Mouse (Mus musculus): ENCODE measurements around the gene Cd9. TPM values are rescaled to one million over a fixed set of nuclear protein-coding genes. Genes with fewer than 3 reads are reported as not detected.

Gene Cd9
- total and polyA plus RNA-seq, 2 experiments from 2014 or later = 80.5 to 158 TPM

GRCm38 (mm10) chr6:125515503-125516315, 21.1 kb upstream of the Cd9 start:
- no peak overlapping the region for H3K9ac ChIP-seq (replicated peaks; ENCODE audit: low read length)
- no peaks in the 10 kb centered on the region for H3K9me3 ChIP-seq (ENCODE audit: low read length)
- DNase-seq (ENCODE audit: low spot score) (no peak), ATAC-seq (no peak)
- no peaks in the 10 kb centered on the region for H3K36me3 ChIP-seq (ENCODE audit: insufficient read depth, low read length)
- H3K27me3 ChIP-seq (ENCODE audit: insufficient read depth, low read length) = no peaks in the 10 kb centered on the region
- H3K27ac ChIP-seq = no peak overlapping the region
- no peak overlapping the region for H3K4me2 ChIP-seq (ENCODE audit: low read depth, low read length)
- no peaks in the 10 kb centered on the region for H3K4me1 ChIP-seq (ENCODE audit: insufficient read depth, low read length)
- no peak overlapping the region for H3K4me3 ChIP-seq (ENCODE audit: low read length)
- WGBS = 70% methylated on average over 11 of the region's 11 CpGs
- no peak for TF ChIP-seq CTCF (IDR thresholded peaks at IDR 0.05; ENCODE audit: low read depth)

- 51% methylated on average over 6 of the region's 6 CpGs for WGBS
- DNase-seq (ENCODE audit: low spot score) = no peak
Measured at GRCm38 (mm10) chr6:125512950-125513596, 18.5 kb upstream of the Cd9 start.

GRCm38 (mm10) chr6:125511196-125511595, 16.6 kb upstream of the Cd9 start:
- ATAC-seq = no peak
- WGBS = 84% methylated on average over 7 of the region's 7 CpGs
- no peaks in the 10 kb centered on the region for H3K27me3 ChIP-seq (ENCODE audit: insufficient read depth, low read length)

More at GRCm38 (mm10) chr6:125512950-125513596, 18.5 kb upstream of the Cd9 start:
- no peak overlapping the region for H3K9ac ChIP-seq (replicated peaks; ENCODE audit: low read length)
- no peaks in the 10 kb centered on the region for H3K36me3 ChIP-seq (ENCODE audit: insufficient read depth, low read length)
- no peaks in the 10 kb centered on the region for H3K4me1 ChIP-seq (ENCODE audit: insufficient read depth, low read length)
- H3K4me2 ChIP-seq (ENCODE audit: low read depth, low read length) = no peak overlapping the region
- ATAC-seq = no peak
- H3K9me3 ChIP-seq (ENCODE audit: low read length) = no peaks in the 10 kb centered on the region
- no peaks in the 10 kb centered on the region for H3K27me3 ChIP-seq (ENCODE audit: insufficient read depth, low read length)
- H3K27ac ChIP-seq = no peak overlapping the region
- TF ChIP-seq CTCF (IDR thresholded peaks at IDR 0.05; ENCODE audit: low read depth) = no peak
- no peak overlapping the region for H3K4me3 ChIP-seq (ENCODE audit: low read length)

GRCm38 (mm10) chr6:125510645-125511044, 16.1 kb upstream of the Cd9 start:
- no peak for ATAC-seq
- Histone ChIP-seq H3K36me3 (ENCODE audit: insufficient read depth, low read length) (no peaks in the 10 kb centered on the region), H3K4me1 (ENCODE audit: insufficient read depth, low read length) (no peaks in the 10 kb centered on the region), H3K27ac (no peak overlapping the region), H3K9me3 (ENCODE audit: low read length) (no peaks in the 10 kb centered on the region), H3K4me3 (ENCODE audit: low read length) (no peak overlapping the region), H3K9ac (replicated peaks; ENCODE audit: low read length) (no peak overlapping the region), H3K27me3 (ENCODE audit: insufficient read depth, low read length) (no peaks in the 10 kb centered on the region), H3K4me2 (ENCODE audit: low read depth, low read length) (no peak overlapping the region)
- no peak for TF ChIP-seq CTCF (IDR thresholded peaks at IDR 0.05; ENCODE audit: low read depth)
- no peak for DNase-seq (ENCODE audit: low spot score)

More at GRCm38 (mm10) chr6:125511196-125511595, 16.6 kb upstream of the Cd9 start:
- no peak overlapping the region for H3K4me3 ChIP-seq (ENCODE audit: low read length)
- no peak for DNase-seq (ENCODE audit: low spot score)
- H3K36me3 ChIP-seq (ENCODE audit: insufficient read depth, low read length) = no peaks in the 10 kb centered on the region
- no peak overlapping the region for H3K9ac ChIP-seq (replicated peaks; ENCODE audit: low read length)
- H3K4me2 ChIP-seq (ENCODE audit: low read depth, low read length) = no peak overlapping the region
- TF ChIP-seq CTCF (IDR thresholded peaks at IDR 0.05; ENCODE audit: low read depth) = no peak
- H3K9me3 ChIP-seq (ENCODE audit: low read length) = no peaks in the 10 kb centered on the region
- H3K4me1 ChIP-seq (ENCODE audit: insufficient read depth, low read length) = no peaks in the 10 kb centered on the region
- no peak overlapping the region for H3K27ac ChIP-seq

- ATAC-seq (no peak), DNase-seq (ENCODE audit: low spot score) (no peak)
- Histone ChIP-seq H3K27me3 (ENCODE audit: insufficient read depth, low read length) (no peaks in the 10 kb centered on the region), H3K36me3 (ENCODE audit: insufficient read depth, low read length) (no peaks in the 10 kb centered on the region), H3K9me3 (ENCODE audit: low read length) (no peaks in the 10 kb centered on the region), H3K27ac (no peak overlapping the region), H3K4me2 (ENCODE audit: low read depth, low read length) (no peak overlapping the region), H3K9ac (replicated peaks; ENCODE audit: low read length) (no peak overlapping the region), H3K4me1 (ENCODE audit: insufficient read depth, low read length) (no peaks in the 10 kb centered on the region), H3K4me3 (ENCODE audit: low read length) (no peak overlapping the region)
- TF ChIP-seq CTCF (IDR thresholded peaks at IDR 0.05; ENCODE audit: low read depth) = no peak
- WGBS = 84% methylated on average over 3 of the region's 3 CpGs
Measured at GRCm38 (mm10) chr6:125509783-125510182, 15.2 kb upstream of the Cd9 start.

- Histone ChIP-seq H3K9ac (replicated peaks; ENCODE audit: low read length) (no peak overlapping the region), H3K27me3 (ENCODE audit: insufficient read depth, low read length) (no peaks in the 10 kb centered on the region), H3K4me1 (ENCODE audit: insufficient read depth, low read length) (no peaks in the 10 kb centered on the region), H3K4me2 (ENCODE audit: low read depth, low read length) (no peak overlapping the region), H3K9me3 (ENCODE audit: low read length) (no peaks in the 10 kb centered on the region), H3K4me3 (ENCODE audit: low read length) (no peak overlapping the region), H3K36me3 (ENCODE audit: insufficient read depth, low read length) (no peaks in the 10 kb centered on the region), H3K27ac (no peak overlapping the region)
- WGBS = 89% methylated on average over 4 of the region's 4 CpGs
- no peak for TF ChIP-seq CTCF (IDR thresholded peaks at IDR 0.05; ENCODE audit: low read depth)
- ATAC-seq (no peak), DNase-seq (ENCODE audit: low spot score) (no peak)
Measured at GRCm38 (mm10) chr6:125506427-125506826, 11.8 kb upstream of the Cd9 start.

All from hindbrain, postnatal 0 days (tissue).